Mouse (Mus musculus): ENCODE measurements around the gene Brms1l.

DNA sequence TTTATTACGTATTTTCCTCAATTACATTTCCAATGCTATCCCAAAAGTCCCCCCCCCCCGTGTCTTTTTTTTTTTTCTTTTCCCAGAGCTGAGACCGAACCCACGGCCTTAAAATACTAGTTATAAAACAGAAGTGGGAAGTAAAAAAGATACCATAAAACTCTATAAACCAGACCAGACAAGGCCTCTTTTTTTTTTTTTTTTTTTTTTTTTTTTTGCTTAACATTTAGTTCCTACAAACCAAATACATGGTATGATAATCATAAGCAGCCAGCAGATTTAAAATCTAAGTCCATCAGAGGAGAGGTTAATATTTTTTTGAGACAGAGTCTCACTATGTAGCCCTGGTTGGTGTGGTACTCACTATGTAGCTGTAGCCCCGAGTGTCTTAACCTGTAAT lies 19.6 kb upstream of the Brms1l start:
- TF ChIP-seq POLR2A (IDR thresholded peaks at IDR 0.05; ENCODE audit: insufficient read depth, low read depth, low read length) (no peak), CTCF (IDR thresholded peaks at IDR 0.05; ENCODE audit: insufficient read depth, low read depth, low read length) (no peak)
